Mouse (Mus musculus) midbrain, postnatal 0 days (tissue): Measurements from ENCODE around the gene Msx3. TPM values are rescaled to one million over a fixed set of nuclear protein-coding genes. Genes with fewer than 3 reads are reported as not detected.

ENCODE experiments used
- ATAC-seq: fragments of 200-750 bp; cut with Nextera tagmentation; 2 replicates; pipeline ENCODE4 v1.8.0; 2017; ENCODE audit warnings: moderate number of reproducible peaks, mild to moderate bottlenecking, moderate TSS enrichment, moderate library complexity; ENCODE audit not compliant: low FRiP score
- DNase-seq: peaks from one replicate; pipeline ENCODE4 v3.0.0-alpha.2; 2015; ENCODE audit warnings: low spot score
- H3K27ac ChIP-seq: fragments of 300-500 bp; sonication (generic); 2 replicates; pipeline ENCODE4 v1.5.1; 2014; ENCODE audit warnings: low read depth, mild to moderate bottlenecking, low read length, mixed read lengths
- H3K27me3 ChIP-seq: fragments of 300-500 bp; sonication (generic); 2 replicates; pipeline ENCODE4 v1.6.1; 2014; ENCODE audit warnings: low read length, control low read depth, mixed read lengths; ENCODE audit not compliant: insufficient read depth
- H3K36me3 ChIP-seq: fragments of 300-500 bp; sonication (generic); 2 replicates; pipeline ENCODE4 v1.6.1; 2014; ENCODE audit warnings: low read length, control low read depth, mixed read lengths; ENCODE audit not compliant: insufficient read depth
- H3K4me1 ChIP-seq: fragments of 300-500 bp; sonication (generic); 2 replicates; pipeline ENCODE4 v1.6.1; 2014; ENCODE audit warnings: mild to moderate bottlenecking, control low read depth, antibody characterized with exemption, low read length, mixed read lengths; ENCODE audit not compliant: insufficient read depth
- H3K4me2 ChIP-seq: fragments of 300-500 bp; sonication (generic); 2 replicates; pipeline ENCODE4 v1.6.1; 2014; ENCODE audit warnings: low read depth, mild to moderate bottlenecking, low read length, mixed read lengths; ENCODE audit not compliant: poor library complexity, severe bottlenecking
- H3K4me3 ChIP-seq: fragments of 300-500 bp; sonication (generic); 2 replicates; pipeline ENCODE4 v1.5.1; 2014; ENCODE audit warnings: low read depth, mild to moderate bottlenecking, low read length, moderate library complexity
- H3K9ac ChIP-seq: fragments of 300-500 bp; sonication (generic); replicated peaks from 2 replicates; pipeline ENCODE4 v1.6.1; 2014; ENCODE audit warnings: mild to moderate bottlenecking, low read length, moderate library complexity, mixed read lengths; ENCODE audit not compliant: poor library complexity, severe bottlenecking
- H3K9me3 ChIP-seq: fragments of 300-500 bp; sonication (generic); 2 replicates; pipeline ENCODE4 v1.6.1; 2016; ENCODE audit warnings: low read length, control low read depth
- CTCF ChIP-seq: IDR thresholded peaks from 2 replicates; pipeline ENCODE4 v1.5.1; 2016; ENCODE audit warnings: antibody characterized with exemption, mild to moderate bottlenecking
- WGBS: fragments of 180-500 bp; shearing (Covaris S2); extraction: QIAGEN DNeasy Blood & Tissue Kit; methylation state at CpG from one replicate; pipeline ENCODE4 v1.1.7; 2014; 5-methylcytosine and 5-hydroxymethylcytosine counted together
- polyA plus RNA-seq: library from polyadenylated mRNA; unstranded; fragments of >200 nt; fragmentation: Nextera tagmentation; extraction: Ambion mirVana; gene quantifications from 2 replicates; pipeline ENCODE4 v1.2.1, GENCODE M21; 2015
- total RNA-seq: library from RNA; depleted of rRNA; stranded (reverse); fragments of >200 nt; gene quantifications from 2 replicates; pipeline ENCODE4 v1.2.3, GENCODE M21; 2014

The Msx3 gene
- total and polyA plus RNA-seq, 2 experiments from 2014 or later: 0.10 to 0.16 TPM

DNA sequence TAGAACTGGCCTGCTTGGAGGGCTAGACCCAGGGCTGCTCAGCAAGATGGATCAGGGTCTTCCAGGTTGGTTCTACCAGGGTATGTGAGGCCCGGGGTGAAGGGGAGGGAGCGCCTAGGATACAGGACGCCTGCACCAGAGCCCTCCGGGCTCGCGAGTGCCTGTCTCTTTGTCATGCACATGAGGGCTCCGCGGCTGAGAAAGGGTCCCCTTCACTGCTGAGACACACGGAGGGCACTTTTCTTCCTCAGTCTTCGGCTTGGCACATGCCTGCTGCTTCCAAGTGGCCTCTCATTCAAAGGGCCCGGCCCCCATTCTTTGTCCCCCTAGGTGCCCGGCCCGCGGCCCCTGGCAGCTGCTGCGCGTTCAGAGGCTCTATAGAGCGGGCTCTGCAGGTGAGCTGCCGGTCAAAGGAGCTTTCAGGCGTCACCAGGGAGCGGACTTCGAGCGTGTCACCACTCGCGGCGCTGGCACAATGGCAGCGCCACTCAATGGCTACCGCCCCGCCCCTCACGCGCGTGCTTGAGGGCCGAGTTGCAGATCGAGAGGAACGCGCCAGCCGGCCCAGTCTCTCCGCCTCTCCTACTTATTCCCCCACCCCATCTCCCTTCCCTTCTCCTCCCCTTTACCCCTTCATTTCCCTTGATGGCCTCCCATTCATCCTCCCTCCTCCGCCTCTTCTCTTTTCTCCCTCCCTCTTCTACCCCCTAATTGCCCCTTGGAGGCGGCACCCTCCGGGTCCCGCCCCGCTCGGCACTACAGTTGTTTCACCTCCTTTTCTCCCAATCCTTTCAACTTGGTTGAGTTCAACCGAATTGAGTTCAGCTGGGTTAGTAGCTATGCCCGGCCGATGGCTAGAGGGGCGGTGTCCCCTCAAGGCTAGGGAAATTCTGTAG is 12.3 kb upstream of the Msx3 start:
- Histone ChIP-seq H3K9ac (peak overlapping the region; percentile 61), H3K4me3 (peak overlapping the region; percentile 34), H3K36me3 (no peaks in the 10 kb centered on the region), H3K4me1 (peaks cover 6% of the 10 kb centered on the region), H3K27ac (no peak overlapping the region), H3K4me2 (peak overlapping the region; percentile 79), H3K9me3 (no peaks in the 10 kb centered on the region), H3K27me3 (peaks cover 26% of the 10 kb centered on the region)
- no peak for TF ChIP-seq CTCF
- WGBS: 1% methylated on average over 46 of the region's 47 CpGs
- peak; percentile 82 for DNase-seq
- peak; percentile 20; the same call in 1 of the 2 replicates for ATAC-seq

DNA sequence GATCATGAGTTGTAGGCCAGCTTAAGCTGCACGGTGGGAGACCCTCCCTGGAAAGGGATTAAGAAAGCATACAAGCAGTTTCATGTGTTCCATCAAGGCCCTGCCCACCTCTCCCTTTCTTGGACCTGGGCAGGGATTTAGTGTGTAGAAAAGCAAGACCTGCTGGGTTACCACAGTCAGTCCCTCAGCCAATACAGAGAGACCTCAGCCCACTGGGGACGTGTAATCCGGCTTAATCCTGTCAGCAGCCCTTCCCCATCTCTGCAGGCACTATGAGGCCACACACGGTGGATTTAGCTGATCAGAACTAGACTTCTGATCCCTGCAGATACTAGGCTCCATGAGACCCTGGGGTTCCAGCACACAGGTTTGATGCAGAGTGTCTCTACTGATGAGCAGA is 10.7 kb upstream of the Msx3 start:
- Histone ChIP-seq H3K4me2 (no peak overlapping the region), H3K9me3 (no peaks in the 10 kb centered on the region), H3K4me1 (peaks cover 6% of the 10 kb centered on the region), H3K27ac (no peak overlapping the region), H3K9ac (no peak overlapping the region), H3K27me3 (peaks cover 28% of the 10 kb centered on the region), H3K4me3 (no peak overlapping the region), H3K36me3 (no peaks in the 10 kb centered on the region)
- peak; percentile 24 for DNase-seq
- no peak for ATAC-seq
- WGBS: 24% methylated on average over 4 of the region's 4 CpGs
- no peak for TF ChIP-seq CTCF

DNA sequence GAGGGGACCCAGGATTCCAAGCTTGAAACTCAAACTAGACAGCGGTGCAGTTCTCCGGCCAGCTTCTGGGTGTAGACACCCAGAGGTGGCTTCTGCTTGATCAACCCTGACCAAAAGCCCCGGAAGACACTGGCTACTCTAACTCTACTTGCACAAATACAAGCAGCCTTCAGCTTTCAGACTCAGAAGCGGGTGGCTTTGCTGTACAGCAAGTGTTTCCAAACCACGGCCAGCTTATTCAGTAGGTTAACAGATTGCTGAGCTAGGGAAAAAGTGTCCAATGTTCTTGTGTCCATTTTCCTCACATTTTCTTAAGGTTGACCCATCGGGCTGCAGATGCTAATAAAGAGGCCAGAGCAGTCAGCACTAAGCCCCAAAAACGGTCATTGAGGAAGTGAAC is 9.6 kb upstream of the Msx3 start:
- peak overlapping the region; percentile 57; the same call in 1 of the 2 replicates for H3K27ac ChIP-seq
- WGBS: 10% methylated on average over 7 of the region's 7 CpGs
- H3K4me3 ChIP-seq: peak overlapping the region; percentile 49
- ATAC-seq: no peak
- H3K9ac ChIP-seq: peak overlapping the region; percentile 76
- H3K4me2 ChIP-seq: peak overlapping the region; percentile 85
- no peak for DNase-seq
- TF ChIP-seq CTCF: no peak
- peaks cover 6% of the 10 kb centered on the region for H3K4me1 ChIP-seq
- peaks cover 23% of the 10 kb centered on the region for H3K27me3 ChIP-seq
- no peaks in the 10 kb centered on the region for H3K36me3 ChIP-seq
- H3K9me3 ChIP-seq: no peaks in the 10 kb centered on the region

DNA sequence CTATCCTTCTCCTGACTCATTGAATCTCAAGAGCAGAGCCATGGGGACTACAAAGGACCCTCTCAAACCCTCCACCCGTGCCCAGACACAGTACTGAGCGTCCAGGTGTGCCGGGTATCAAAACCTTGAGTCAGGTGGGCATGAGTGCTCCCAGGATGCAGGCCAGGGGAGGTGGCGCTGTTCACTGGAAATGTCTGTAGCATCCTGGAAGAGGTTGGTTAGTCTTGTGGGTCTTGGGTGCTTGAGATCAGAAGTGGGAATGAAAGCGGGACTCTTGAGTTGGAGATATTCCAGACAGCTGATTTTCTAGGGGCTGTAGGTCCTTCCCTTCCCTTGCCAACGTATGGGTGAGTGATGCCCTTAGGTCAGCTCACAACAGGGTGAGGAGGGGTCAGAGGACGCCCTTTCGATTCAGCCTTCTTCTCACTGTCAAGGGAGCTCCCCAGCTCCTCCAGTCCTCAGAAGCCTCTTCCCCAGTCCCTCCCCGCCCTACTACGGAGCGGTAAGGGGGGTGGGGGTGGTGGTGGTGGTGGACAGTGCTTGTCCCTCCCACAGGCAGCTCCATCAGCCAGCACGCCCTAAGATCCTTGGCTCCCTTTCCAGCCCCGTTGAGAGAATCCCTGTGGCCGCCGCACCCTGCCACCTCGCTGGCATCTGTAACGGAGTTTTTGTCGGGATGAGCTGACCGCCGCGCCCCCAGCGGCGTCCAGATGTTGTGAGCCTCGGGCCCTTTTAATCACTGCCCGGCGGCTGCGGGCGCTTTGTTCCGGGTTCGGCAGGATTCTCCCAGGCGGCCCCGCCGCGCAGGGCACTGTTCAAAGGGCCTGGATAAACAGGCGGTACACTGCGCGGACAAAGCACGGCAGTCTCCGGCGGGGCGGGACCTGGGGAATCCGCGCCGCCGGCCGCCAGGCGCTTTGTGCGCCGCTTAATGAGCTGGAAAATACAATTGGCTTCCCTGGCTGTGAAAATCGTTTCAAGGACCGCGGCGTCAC is 8.8 kb upstream of the Msx3 start:
- TF ChIP-seq CTCF: peak; percentile 50
- peaks cover 6% of the 10 kb centered on the region for H3K4me1 ChIP-seq
- H3K27me3 ChIP-seq: peaks cover 25% of the 10 kb centered on the region
- H3K27ac ChIP-seq: peak overlapping the region; percentile 57
- DNase-seq (peak; percentile 78), ATAC-seq (peak; percentile 66)
- peak overlapping the region; percentile 76 for H3K9ac ChIP-seq
- 3% methylated on average over 52 of the region's 53 CpGs for WGBS
- H3K4me2 ChIP-seq: peak overlapping the region; percentile 85
- peak overlapping the region; percentile 49 for H3K4me3 ChIP-seq
- no peaks in the 10 kb centered on the region for H3K36me3 ChIP-seq
- no peaks in the 10 kb centered on the region for H3K9me3 ChIP-seq

DNA sequence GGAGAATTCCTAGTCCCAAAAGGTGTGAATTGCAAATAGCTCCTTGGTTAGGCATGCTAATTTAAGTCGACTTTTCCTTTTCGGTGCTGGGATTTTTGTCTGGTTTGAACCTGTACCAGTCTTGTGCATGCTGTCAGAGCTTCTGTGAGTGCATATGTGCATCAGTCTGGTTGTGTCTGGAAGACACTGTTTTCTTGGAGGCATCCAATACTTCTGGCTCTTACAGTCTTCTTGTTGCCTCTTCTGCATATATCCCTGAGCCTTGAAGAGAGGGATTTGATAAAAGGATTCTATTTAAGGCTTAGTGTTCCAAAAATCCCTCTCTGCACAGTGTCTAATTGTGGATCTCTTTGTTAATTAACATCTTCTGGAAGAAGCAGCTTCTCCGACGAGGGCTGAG is 5.2 kb upstream of the Msx3 start:
- TF ChIP-seq CTCF: no peak
- no peak for ATAC-seq
- Histone ChIP-seq H3K36me3 (no peaks in the 10 kb centered on the region), H3K9me3 (no peaks in the 10 kb centered on the region), H3K4me3 (no peak overlapping the region), H3K27me3 (peaks cover 50% of the 10 kb centered on the region), H3K27ac (no peak overlapping the region), H3K9ac (no peak overlapping the region), H3K4me2 (no peak overlapping the region), H3K4me1 (peaks cover 6% of the 10 kb centered on the region)
- DNase-seq: no peak
- 85% methylated on average over 4 of the region's 4 CpGs for WGBS
